Mouse (Mus musculus) urinary bladder, adult 2 months (tissue): Measurements from ENCODE around the gene Phykpl. TPM values are rescaled to one million over a fixed set of nuclear protein-coding genes. Genes with fewer than 3 reads are reported as not detected.
A peak's percentile ranks its signal among the peaks of the same experiment; 100 is the strongest.

Source experiments
- DNase-seq: peaks from one replicate; pipeline ENCODE4 v3.0.0; 2022; ENCODE audit warnings: low spot score
- polyA plus RNA-seq: library from polyadenylated mRNA; depleted of rRNA; stranded (reverse); fragments of >200 nt; gene quantifications from 2 replicates; pipeline ENCODE4 v1.2.3, GENCODE M21; 2012; rRNA removed

The Phykpl gene
- polyA plus RNA-seq: 14.3 and 19.3 TPM in 2 replicates

- peak; percentile 94 for DNase-seq
Measured at GRCm38 (mm10) chr11:51584431-51585248, at the start of gene Phykpl. TSS of gene Phykpl (plus strand) at chr11:51584757.

GRCm38 (mm10) chr11:51538388-51538787, 46.2 kb upstream of the Phykpl start:
- no peak for DNase-seq

- DNase-seq: no peak
Measured at GRCm38 (mm10) chr11:51538919-51539758, 45.4 kb upstream of the Phykpl start.

GRCm38 (mm10) chr11:51539759-51540282, 44.7 kb upstream of the Phykpl start:
- DNase-seq: peak; percentile 78

- DNase-seq: no peak
Measured at GRCm38 (mm10) chr11:51542424-51542823, 42.1 kb upstream of the Phykpl start.

- DNase-seq: no peak
Measured at GRCm38 (mm10) chr11:51543487-51544050, 41.0 kb upstream of the Phykpl start.

GRCm38 (mm10) chr11:51544413-51544812, 40.1 kb upstream of the Phykpl start:
- DNase-seq: no peak

- no peak for DNase-seq
Measured at GRCm38 (mm10) chr11:51545811-51546210, 38.7 kb upstream of the Phykpl start.

GRCm38 (mm10) chr11:51551253-51551652, 33.3 kb upstream of the Phykpl start:
- DNase-seq: no peak

GRCm38 (mm10) chr11:51552091-51552490, 32.5 kb upstream of the Phykpl start:
- no peak for DNase-seq

GRCm38 (mm10) chr11:51554590-51554989, 30.0 kb upstream of the Phykpl start:
- DNase-seq: no peak

GRCm38 (mm10) chr11:51555066-51555465, 29.5 kb upstream of the Phykpl start:
- no peak for DNase-seq

- no peak for DNase-seq
Measured at GRCm38 (mm10) chr11:51563276-51563675, 21.3 kb upstream of the Phykpl start.

GRCm38 (mm10) chr11:51565062-51565461, 19.5 kb upstream of the Phykpl start:
- DNase-seq: no peak

GRCm38 (mm10) chr11:51565951-51566350, 18.6 kb upstream of the Phykpl start:
- no peak for DNase-seq

- no peak for DNase-seq
Measured at GRCm38 (mm10) chr11:51568801-51569200, 15.8 kb upstream of the Phykpl start.

GRCm38 (mm10) chr11:51576454-51576853, 8.1 kb upstream of the Phykpl start:
- no peak for DNase-seq

GRCm38 (mm10) chr11:51577587-51577986, 7.0 kb upstream of the Phykpl start:
- DNase-seq: no peak

- no peak for DNase-seq
Measured at GRCm38 (mm10) chr11:51579024-51579423, 5.5 kb upstream of the Phykpl start.

GRCm38 (mm10) chr11:51582713-51583112, 1.8 kb upstream of the Phykpl start:
- DNase-seq: no peak

GRCm38 (mm10) chr11:51584057-51584430, 513 bp upstream of the Phykpl start:
- no peak for DNase-seq

GRCm38 (mm10) chr11:51585608-51586252, 1.2 kb downstream of the Phykpl start:
- DNase-seq: no peak
